Mouse (Mus musculus) gastrocnemius, postnatal 14 days (tissue): ENCODE measurements around the gene Dnajc1. TPM values are rescaled to one million over a fixed set of nuclear protein-coding genes. Genes with fewer than 3 reads are reported as not detected.

Experiments
- DNase-seq: peaks from one replicate; pipeline ENCODE4 v3.0.0; 2021; ENCODE audit warnings: mixed read lengths
- intact Hi-C: fragments of 180-260 bp; cut with DNase I; formaldehyde crosslinking; loops from one replicate; pipeline ENCODE4 v1.15.1; 2025; ENCODE audit warnings: low total_unique reads
- total RNA-seq, 2 experiments: library from RNA; stranded (reverse); gene quantifications; 2 replicates each; pipeline ENCODE4 v1.2.3; 2021

The Dnajc1 gene
- total RNA-seq, 2 experiments from 2014 or later = 12.2 to 13.5 TPM

DNA sequence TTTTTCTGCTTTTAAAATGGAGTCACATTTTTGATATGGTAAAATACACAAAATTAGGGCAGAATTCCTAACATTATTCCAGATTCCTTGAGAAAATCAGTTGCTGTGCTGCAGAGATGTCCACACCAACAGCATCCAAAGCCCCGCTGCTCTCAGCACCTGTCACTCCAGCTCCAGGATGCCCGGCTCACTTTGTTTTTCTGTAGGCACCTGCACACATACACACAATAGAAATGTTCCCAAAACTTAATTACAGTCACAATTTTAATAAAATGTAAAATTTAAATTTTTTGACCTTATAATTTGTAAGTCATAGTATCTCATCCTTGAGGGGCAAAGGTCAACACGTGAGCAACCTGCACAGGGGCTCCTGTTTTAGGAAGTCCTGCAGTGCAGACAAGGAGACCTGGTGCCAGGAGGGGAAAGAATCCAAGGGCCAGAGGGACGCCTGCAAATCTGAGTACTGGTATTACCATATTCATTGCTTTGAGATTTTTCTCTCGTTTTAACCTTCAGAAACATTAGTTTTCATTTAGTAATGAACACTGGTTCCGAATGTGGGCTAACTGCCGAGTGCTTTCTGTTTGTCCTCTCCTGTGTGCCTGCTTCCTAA, 183.3 kb downstream of the Dnajc1 start:
- no peak for DNase-seq
- intact Hi-C loops = loop anchor here (10.0 kb wide), 1 partner anchor 185 kb away; no protein-coding TSS in a partner anchor

DNA sequence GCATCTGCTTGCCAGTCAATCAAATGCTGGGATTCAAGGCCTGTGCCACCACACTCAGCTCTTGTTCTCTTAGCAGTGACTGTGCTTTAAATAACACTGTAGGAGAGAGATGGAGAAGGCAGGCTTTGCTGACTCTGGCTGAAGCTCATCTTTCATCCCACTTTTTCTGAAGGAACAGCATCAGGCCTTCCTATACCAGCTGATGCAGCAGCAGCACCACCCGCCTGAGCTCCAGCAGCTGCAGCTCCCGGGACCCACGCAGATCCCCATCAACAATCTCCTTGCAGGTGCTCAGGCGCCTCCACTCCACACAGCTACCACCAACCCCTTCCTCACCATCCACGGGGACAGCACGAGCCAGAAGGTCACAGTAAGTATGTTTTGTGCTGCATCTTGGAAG, 184.1 kb downstream of the Dnajc1 start:
- no peak for DNase-seq
- intact Hi-C loops = loop anchor here (10.0 kb wide), 1 partner anchor 184 kb away; no protein-coding TSS in a partner anchor

DNA sequence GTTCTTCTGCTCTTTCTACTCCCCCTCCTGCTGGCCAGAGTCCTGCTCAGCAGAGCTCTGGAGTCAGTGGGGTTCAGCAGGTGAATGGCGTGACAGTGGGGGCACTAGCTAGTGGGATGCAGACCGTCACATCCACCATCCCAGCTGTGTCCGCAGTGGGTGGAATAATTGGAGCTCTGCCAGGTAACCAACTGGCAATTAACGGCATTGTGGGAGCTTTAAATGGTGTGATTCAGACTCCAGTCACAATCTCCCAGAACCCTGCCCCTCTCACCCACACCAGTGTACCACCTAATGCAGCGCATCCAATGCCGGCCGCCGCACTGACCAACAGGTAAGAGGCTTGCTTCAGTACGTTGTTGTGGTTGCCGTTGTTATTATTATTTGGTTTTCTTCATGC, 185.8 kb downstream of the Dnajc1 start:
- intact Hi-C loops = loop anchor here (10.0 kb wide), 1 partner anchor 182 kb away; no protein-coding TSS in a partner anchor
- no peak for DNase-seq

DNA sequence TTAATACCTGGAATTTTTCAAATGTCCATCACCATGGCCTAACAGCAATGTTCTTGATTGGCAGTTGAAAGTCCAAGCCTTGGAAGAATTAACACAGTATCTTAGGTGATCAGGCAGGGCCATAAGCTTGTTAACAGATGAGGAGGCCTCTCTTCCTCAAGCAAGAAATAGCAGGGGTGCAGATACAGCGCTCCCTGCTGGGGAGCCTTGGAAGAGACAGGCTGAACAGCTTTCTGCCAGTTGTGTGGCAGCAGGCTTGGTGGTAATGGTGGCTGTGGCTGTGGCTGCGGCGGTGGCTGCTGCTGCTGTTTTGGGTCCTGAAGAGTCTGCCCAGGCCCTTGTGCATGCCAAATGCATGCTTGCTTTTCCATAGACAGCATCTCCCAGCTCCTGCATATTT, 187.5 kb downstream of the Dnajc1 start:
- peak; percentile 32 for DNase-seq
- intact Hi-C loops = loop anchor here (10.0 kb wide), 1 partner anchor 180 kb away; no protein-coding TSS in a partner anchor

DNA sequence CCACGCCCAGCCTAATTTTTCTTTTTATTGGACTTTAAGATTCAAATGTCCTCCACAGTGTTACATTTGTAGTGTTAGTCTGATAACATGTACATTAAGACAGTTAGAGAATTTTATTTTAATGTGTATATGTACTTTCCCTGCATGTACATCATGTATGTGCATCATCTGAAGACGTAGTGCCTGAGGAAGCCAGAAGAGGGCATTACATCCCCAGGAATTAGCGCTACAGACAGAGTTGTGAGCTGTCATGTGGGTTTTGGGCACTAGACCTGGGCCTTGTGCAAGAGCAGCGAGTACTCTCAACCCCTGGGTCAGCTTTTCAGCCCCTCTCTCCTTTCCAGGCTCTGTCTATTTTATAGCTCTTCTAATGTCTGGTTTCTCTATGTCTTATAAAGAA, 189.7 kb downstream of the Dnajc1 start:
- DNase-seq = no peak
- intact Hi-C loops = loop anchor here (10.0 kb wide), 1 partner anchor 178 kb away; no protein-coding TSS in a partner anchor

DNA sequence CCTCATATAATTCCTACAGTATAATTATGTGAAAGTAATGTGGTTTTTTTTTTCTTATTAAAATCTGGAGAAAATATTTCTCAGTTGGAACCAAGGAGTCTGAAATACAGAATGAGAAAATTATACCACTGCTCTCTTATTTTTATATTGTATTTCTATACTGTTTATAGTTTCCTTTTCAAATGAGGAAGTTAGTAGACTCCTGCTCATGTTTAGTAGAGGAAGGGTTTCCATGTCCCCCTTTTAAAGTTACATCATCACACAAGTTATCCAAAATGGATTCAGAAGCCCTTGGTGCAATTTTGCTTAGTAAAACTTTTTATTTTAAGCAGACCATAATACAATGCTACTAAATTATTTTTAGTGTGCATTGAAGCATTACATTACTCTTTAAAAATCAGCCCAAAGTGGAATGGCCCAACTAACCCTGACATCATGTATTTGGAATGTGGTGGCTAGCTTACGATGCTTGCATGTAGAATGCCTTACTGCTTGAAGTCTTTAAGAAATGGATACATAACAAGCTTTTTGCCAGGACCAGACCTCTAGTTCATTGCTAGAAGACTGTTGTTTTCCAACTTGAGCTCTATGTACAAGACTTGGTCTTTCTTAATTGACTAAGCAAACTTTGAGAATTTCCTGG, 190.7 kb downstream of the Dnajc1 start:
- intact Hi-C loops = loop anchor here (10.0 kb wide), 1 partner anchor 177 kb away; no protein-coding TSS in a partner anchor
- no peak for DNase-seq

DNA sequence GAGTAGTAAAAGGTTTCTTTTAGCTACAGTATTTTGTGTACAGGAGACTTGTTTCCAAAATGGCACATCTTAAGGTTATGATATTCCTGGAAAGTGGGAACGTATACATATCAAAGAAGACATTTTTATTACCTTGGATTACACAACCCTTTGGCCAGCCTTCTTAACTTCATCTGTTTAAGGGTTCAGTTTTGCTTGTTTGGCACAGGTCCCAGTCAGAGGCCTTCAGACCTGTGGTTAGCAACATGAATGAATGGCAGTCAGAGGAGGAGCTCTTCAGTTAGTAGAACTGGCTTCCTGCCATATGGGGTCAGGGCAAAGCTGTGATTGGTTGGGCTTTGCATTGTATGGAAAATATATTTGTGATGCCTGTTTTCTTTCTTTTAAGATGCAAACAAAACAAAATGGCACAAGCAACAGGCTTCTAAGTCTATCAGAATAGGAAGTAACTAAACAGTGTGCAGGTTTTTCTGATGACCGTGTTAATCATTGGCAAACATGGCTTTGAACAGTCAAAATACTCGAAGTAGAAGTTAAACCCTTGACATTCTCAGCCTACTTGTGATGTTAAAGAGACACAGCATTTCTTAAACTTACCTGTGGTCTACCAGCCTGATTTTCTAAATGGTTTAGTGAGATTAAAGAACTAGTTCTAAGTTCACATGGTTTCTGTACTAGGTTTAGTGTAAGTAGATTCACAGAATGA, 196.8 kb downstream of the Dnajc1 start:
- intact Hi-C loops = no loop called here
- no peak for DNase-seq

DNA sequence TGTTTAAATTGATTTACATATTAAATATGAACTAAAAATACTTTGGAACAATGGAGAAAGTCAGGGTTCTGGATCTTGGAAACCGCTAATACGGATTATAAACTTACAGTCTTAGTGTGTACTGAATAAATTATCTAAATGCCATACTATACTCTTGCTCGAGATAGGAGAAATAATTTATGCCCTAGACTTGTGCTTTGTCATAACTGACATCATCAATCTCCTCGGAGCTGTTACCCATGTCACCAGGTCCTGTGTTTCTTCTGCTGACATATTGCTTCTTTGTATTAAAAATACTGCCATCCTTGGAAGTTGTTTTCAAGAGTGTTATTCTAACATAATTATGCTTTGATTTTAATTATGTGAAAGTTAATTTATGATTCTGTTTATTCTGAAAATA, 197.3 kb downstream of the Dnajc1 start:
- DNase-seq = no peak
- intact Hi-C loops = no loop called here

DNA sequence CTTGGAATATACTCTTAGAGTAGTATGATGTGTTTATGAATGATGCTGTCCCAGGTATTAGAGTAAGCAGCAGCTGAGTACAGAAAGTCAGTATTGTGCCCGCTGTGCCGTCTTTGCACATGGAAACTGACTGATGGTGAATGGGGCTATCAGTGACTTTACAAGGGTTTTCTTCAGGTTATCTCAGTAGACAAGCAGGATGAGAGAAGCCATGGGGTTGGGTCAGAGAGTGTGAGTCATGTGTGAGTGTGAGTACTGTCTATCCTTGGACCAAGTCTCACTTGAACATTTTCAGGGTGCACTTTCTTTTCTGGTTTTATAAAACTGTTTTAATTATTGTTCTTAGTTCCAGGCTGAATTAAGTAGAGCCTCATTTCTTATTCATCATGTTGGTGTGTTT, 204.3 kb downstream of the Dnajc1 start:
- no peak for DNase-seq
- intact Hi-C loops = no loop called here

DNA sequence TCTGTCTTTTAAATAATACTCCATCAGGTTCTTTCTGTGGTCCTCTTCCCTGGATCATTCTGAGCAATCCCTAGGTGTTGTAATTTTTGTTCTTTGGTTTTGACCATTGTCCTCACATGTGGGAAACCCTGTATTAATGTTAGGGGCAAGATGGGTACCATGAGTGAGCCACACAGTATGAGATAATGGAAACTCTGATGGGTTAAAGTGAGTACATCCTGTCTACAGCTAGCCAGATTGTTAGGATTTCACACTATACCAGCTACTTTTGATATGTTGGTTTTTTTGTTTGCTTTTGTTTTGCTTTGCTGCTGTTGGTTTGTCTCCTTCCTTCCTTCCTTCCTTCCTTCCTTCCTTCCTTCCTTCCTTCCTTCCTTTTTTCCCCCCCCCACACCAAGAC, 209.6 kb downstream of the Dnajc1 start:
- intact Hi-C loops = no loop called here
- DNase-seq = no peak

DNA sequence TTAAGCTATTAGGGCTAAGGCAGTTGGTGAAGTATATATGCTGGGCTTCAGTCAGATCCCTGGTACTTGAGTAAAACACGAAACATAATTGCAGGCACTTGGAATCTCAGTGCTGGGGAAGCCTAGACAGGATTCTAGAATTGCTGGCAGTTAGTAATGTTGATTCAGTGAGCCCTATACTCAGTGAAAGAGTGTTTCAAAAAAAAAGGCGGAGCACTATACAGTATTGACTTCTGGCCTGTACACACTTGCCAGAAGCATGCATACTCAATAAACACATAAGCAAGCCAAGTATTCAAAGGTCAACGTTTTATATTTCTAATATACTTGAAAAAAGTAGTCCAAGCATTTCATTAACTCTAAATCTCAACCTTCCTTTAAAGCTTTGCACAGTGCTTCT, 211.0 kb downstream of the Dnajc1 start:
- no peak for DNase-seq
- intact Hi-C loops = no loop called here

DNA sequence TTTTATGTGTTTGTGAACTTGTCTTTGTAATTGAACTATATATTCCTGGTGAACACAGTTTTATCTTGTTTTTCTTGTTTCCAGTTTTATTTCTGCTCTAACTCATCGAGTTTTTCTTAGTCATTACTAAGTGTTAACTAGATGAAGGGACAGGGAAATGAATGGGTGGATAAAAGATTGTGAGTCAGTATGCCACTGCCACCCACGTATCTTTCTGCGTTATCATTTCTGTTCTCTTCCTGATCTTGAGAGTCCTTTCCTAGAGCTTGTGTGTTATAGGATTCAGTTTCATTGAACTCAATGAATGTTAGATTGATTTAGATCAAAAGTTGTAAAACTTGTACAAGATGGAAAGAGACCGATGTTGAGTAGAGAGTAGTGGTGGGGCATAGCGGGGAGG, 212.3 kb downstream of the Dnajc1 start:
- DNase-seq = no peak
- intact Hi-C loops = no loop called here

DNA sequence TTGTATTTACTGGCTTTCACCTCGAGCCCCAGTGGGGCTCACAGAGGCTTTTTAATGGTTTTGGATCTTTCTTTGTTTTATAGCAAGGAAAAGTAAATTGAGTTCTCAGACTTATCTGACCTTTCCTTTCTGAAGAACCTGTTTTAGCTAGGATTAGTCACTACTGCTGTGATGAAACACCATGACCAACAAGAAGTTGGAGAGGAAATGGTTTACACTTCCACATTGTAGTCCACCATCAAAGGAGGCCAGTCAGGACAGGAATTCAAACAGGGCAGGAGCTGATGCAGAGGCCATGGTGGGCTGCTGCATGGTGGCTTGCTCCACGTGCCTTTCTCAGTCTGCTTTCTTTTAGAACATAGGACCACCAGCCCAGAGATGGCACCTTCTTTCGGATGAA, 216.4 kb downstream of the Dnajc1 start:
- DNase-seq = no peak
- intact Hi-C loops = no loop called here

DNA sequence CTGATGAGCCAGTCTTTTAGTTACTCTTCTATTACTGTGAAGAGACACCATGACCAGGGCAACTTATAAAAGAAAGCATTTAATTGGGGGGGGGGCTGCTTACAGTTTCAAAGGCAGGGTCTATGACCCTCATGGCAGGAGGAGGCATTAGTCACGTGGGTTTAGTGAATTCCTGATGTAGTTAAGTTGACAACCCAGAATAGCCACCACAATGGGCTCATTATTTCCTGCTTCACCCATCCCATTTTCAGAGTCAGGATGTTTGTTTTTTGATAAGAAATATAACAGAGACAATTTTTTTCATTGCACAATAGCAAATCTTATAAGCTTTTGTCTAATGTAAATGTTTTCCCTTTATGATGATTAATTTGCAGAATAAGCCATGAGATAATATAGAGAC, 217.4 kb downstream of the Dnajc1 start:
- no peak for DNase-seq
- intact Hi-C loops = no loop called here

DNA sequence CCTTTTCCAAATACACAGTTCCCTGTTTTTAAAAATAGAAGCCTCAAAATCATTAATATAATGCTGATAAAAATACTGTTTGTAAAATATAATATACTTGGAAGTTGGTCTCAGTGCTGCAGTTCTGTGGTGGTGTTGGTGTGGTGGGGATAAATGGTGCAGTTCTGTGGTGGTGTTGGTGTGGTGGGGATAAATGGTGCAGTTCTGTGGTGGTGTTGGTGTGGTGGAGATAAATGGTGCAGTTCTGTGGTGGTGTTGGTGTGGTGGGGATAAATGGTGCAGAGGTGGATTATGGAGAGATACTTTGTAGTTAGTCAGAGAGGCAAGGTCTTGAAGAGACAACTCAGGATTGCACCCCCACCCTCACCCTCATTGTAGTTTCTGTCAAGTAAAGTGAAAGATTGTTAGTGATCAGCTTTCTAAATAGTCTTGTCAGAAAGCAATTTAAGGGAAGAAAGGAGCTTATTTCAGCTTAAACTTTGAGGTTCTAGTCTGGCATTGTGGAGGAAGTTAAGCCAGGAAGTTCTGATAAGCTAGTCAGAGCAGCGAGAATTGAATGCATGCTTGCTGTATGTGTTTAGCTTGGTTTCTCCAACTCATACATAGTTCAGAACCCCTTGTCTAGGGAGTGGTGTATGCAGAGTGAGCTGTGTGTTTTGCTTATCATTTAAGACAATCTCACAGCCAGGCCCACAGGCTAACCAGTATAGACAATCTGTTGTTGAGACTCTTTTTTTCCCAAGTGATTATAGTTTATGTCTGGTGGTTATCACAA, 223.3 kb downstream of the Dnajc1 start:
- no peak for DNase-seq
- intact Hi-C loops = no loop called here

DNA sequence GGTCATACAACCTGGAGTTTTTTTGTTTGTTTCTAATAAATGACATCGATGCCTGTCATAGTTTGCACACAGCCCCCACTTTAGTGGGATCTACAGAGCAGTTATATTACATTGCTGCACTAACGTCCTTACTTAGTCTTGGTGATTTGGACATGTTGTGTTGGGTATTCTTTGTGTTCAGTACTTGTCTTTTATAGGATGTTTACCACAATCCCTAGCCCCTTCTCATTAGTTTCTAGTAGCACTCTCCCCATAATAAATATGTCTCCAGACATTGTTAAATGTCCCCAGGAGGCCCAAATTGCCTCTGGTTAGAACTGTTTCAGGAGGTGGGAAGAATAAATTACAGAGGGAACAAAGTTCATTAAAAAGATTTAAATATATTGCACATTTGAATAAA, 227.1 kb downstream of the Dnajc1 start:
- no peak for DNase-seq
- intact Hi-C loops = no loop called here

DNA sequence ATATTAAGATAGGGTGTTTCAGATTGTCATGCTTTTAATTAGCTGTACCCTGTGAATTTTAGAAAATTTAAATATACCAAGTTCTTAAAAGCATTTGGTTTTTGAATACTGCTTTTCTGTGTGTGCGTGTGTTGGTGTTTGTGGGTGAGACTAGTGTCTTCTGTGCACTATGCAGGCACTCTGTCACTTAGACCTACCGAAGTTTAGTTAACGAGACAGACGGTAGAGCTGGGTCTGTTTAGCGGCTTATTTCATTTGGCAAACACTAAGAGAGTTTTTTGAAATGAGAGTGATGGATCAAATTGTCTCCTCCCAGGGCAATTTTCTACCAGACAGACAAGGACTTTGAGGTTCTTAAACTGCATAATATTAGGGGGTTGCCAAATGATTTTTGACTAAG, 231.6 kb downstream of the Dnajc1 start:
- DNase-seq = no peak
- intact Hi-C loops = no loop called here

DNA sequence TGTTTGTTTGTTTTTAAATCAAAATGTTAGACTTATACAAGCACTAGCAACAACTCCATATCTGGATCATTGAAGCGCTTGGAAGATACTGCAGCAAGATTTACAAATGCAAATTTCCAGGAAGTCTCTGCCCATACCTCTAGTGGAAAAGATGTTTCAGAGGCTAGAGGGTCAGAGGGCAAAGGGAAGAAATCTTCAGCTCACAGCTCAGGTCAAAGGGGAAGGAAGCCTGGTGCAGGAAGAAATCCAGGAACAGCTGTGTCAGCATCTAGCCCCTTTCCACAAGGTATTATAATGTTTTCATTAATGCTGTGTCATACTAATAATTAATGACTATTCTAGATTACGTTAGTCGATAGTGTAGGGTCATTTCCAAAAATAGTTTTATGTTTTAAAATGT, 233.2 kb downstream of the Dnajc1 start:
- intact Hi-C loops = no loop called here
- no peak for DNase-seq

DNA sequence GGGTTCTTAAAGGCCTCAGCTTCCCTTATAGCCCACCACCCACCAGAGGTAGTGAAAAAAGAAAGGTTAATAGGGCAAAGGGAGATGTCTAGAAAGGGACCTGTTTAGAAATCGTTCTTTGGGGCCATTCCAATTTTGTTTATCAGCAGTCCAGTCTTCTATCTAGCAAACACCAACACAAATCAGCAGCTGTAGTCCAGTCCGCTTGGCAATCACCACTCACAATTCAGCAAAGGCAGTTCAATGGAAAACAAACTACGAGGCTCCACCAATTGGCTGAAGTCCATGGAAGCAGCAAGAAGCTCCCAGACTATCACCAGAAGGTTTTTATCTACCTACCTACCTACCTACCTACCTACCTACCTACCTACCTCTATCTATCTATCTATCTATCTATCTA, 236.5 kb downstream of the Dnajc1 start:
- intact Hi-C loops = no loop called here
- DNase-seq = no peak
